Mouse (Mus musculus): ENCODE measurements at regions not wholly inside any gene's neighbourhood (a gene's known extent, or its start where the extent isn't known, plus 50 kb on each side); places are given as distances from the start of the nearest gene placed in this dataset.

DNA sequence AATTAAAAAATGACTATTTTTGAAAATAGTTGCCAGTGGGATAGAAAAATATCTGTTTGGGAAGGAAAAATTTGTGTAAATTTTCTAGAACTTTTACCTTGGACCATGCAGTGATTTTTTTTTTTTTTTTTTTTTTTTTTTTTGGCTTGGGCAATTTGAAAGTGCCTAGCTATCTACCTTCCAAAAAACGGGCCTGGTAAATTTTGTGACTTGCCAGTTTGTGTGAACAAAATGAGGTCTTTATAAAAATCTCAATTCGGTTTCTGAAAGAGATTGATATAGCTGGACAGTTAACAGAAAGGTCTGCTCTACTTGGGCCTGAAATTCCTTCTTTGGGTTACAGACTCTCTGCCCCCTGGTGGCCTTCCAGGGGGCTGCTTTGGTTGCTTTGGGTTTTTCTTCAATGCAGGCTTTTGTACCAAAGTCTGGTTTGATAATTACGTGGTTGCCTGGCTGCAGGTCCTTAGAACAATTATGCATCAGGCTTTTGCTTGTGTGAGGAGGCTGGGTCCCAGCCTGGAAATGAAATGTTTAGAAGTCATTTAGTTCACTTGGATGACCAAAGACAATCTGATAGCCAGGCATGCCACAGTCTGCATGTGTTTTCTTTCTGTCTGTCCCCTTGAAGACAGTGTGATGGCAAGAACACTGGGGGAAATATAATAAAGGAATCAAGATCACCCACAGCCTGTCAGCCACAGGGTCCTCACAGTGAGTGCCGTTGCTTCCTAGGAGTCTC lies 75.6 kb upstream of the Jazf1 start:
- DNase-seq (ENCODE audit: low spot score): no peak

DNA sequence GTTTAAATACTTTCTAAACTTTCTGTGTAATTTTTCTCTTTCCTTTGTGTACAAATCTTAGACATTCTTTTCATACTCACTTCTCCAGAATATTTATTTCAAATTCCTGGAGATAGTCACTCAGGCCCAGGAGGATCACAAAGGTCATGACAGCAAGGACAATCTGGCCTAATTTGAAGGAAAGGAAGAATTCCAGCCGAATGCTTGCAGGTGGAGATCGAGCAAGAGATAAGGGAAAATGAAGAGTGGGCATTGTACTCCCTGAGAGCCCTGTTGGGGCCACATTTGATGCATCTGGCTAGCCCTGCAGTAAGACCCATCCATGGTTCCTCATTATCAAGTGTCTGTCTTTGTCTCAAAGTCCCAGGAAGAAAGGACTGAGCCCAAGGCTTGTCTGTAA lies 66.0 kb upstream of the Jazf1 start:
- no peak for DNase-seq (ENCODE audit: low spot score)

DNA sequence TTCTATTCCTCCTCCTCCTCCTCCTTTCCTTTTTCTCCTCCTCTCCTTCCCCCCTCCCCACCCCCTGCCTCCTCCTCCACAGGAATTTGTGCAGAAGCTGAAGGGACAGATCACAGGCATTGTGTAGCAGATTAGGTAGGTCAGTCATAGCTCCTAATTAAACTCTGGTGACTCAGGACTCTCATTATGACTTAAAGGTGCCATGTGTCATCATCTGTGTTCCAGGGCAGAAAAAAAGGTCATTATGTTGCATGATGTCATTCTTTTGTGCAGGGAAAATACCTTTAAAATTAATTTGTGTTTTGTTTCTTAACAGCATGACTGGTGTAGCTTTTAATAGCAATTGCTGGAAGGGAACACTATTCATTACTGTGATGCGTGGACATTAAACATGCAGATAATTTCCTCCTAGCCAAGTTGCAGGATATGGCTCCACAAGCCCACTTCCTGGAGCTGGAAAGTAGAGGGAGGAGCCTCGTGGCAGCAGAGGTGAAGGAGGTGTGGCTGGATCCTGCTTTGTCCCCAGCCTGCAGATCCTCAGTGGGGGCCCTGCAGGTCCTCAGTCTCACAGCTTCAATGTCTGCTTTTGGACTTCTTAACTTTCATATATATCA lies 62.4 kb upstream of the Jazf1 start:
- no peak for DNase-seq (ENCODE audit: low spot score)

DNA sequence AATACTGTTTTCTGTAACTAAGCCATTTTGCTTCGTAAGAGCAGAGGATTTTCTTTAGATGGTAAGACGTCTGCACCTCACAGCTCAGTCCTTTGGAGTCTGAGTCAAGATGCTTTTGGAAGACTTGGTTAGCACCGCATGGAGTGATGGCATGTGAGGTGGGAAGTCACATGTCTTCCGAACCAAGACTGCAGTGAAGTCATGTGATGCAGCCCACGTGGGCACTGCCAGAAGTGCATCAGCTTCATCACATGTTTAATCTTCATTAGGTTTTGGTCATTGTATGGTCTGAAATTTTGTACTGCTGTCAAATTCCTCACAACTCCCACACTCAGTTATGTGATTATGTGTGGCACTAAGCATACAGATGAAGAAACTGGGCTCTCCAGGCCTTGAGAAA lies 58.3 kb upstream of the Jazf1 start:
- DNase-seq (ENCODE audit: low spot score): no peak

DNA sequence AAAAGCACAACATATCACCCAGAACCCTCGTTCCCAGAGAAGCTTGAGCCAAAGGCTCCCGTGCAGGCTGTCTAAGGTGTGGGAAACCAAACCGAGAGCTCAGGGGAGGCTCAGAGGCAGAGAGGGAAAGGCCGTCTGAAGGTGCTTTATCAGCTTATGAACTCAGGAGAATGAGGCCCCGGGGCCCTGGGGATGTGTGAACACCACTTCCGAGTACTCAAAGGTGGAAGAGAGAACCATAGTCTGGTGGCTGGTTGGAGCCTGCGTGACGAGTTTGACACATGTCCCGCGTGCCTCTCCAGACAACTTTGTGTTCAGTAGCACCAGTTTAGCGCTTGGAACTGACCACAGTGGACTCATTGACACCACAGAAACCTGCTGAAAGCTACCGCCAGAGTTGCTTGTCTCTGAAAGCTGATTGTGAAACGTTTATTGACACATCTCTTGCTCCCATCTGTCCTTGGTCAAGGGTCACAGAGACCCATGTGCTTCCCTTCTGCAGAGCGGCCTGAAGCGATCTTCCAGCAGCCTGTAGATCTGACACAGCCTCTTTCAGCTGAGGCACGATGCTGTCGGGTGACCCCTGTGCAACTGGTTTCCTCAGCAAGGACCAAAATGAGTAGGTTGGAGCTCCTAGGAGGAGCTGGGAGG lies 56.5 kb upstream of the Jazf1 start:
- no peak for DNase-seq (ENCODE audit: low spot score)

DNA sequence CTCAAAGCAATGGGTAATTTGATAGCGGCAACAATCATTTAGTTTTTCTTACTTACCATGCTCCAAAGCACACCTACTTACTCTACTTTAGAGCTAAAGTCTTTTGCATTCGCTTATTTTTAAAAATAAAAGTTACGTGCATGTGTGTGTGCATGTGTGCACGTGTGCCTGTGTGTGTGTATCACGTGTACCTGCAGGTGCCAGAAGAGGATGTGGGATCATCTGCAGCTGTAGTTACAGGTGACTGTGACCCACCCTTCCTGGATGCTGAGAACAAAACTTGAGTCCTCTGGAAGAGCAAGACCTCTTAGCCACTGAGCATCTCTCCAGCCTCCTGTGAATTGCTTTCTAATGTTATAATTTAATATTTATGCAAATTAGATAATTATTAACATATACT lies 52.0 kb upstream of the Jazf1 start:
- DNase-seq (ENCODE audit: low spot score): no peak

All from MN1 (cell line).